Mouse (Mus musculus) bone marrow macrophage, adult 2 months (primary cell): ENCODE data around the gene Ifrd2. TPM values are rescaled to one million over a fixed set of nuclear protein-coding genes. Genes with fewer than 3 reads are reported as not detected.
"Not testable (repeated sequence)": the region's sequence is repeated elsewhere in the genome, so short reads cannot be mapped to it uniquely, and the experiment has no call there.

ENCODE experiments used
- H3K27ac ChIP-seq: 2 replicates; pipeline ENCODE4 v1.5.1; 2012; ENCODE audit warnings: low read depth, low read length; ENCODE audit not compliant: insufficient read depth
- H3K4me1 ChIP-seq: 2 replicates; pipeline ENCODE4 v1.6.1; 2012; ENCODE audit warnings: low read length; ENCODE audit not compliant: control insufficient read depth, insufficient read depth
- H3K4me3 ChIP-seq: 2 replicates; pipeline ENCODE4 v1.5.1; 2012; ENCODE audit warnings: mild to moderate bottlenecking, low read length, moderate library complexity; ENCODE audit not compliant: insufficient read depth
- CTCF ChIP-seq: IDR thresholded peaks from 2 replicates; pipeline ENCODE4 v1.5.1; 2012; ENCODE audit warnings: low read depth, mild to moderate bottlenecking, low read length, moderate library complexity
- POLR2A ChIP-seq: IDR thresholded peaks from 2 replicates; pipeline ENCODE4 v1.6.1; 2012; ENCODE audit warnings: mild to moderate bottlenecking, low read depth, low read length, borderline replicate concordance
- polyA plus RNA-seq: library from polyadenylated mRNA; stranded (reverse); fragments of >200 nt; gene quantifications from 2 replicates; pipeline ENCODE4 v1.2.4, GENCODE M21; 2012; ENCODE audit not compliant: missing spikeins, insufficient read depth, insufficient read length

Gene Ifrd2
- polyA plus RNA-seq, 1 experiment, result 8.6 TPM

- no peak for TF ChIP-seq POLR2A
- TF ChIP-seq CTCF, result no peak
- Histone ChIP-seq H3K4me1 (peaks cover 49% of the 10 kb centered on the region), H3K4me3 (no peak overlapping the region), H3K27ac (peak overlapping the region; percentile 35)
Measured at GRCm38 (mm10) chr9:107566855-107567254, 20.6 kb upstream of the Ifrd2 start.

GRCm38 (mm10) chr9:107567702-107568319 is 19.6 kb upstream of the Ifrd2 start, which contains the start of gene Hyal2:
Gene Hyal2 (plus strand): TSS chr9:107567945.
- Histone ChIP-seq H3K4me1 (peaks cover 51% of the 10 kb centered on the region), H3K4me3 (peak within 1 kb of the TSS; percentile 85), H3K27ac (peak within 1 kb of the TSS; percentile 76)
- no peak for TF ChIP-seq POLR2A
- no peak for TF ChIP-seq CTCF

DNA sequence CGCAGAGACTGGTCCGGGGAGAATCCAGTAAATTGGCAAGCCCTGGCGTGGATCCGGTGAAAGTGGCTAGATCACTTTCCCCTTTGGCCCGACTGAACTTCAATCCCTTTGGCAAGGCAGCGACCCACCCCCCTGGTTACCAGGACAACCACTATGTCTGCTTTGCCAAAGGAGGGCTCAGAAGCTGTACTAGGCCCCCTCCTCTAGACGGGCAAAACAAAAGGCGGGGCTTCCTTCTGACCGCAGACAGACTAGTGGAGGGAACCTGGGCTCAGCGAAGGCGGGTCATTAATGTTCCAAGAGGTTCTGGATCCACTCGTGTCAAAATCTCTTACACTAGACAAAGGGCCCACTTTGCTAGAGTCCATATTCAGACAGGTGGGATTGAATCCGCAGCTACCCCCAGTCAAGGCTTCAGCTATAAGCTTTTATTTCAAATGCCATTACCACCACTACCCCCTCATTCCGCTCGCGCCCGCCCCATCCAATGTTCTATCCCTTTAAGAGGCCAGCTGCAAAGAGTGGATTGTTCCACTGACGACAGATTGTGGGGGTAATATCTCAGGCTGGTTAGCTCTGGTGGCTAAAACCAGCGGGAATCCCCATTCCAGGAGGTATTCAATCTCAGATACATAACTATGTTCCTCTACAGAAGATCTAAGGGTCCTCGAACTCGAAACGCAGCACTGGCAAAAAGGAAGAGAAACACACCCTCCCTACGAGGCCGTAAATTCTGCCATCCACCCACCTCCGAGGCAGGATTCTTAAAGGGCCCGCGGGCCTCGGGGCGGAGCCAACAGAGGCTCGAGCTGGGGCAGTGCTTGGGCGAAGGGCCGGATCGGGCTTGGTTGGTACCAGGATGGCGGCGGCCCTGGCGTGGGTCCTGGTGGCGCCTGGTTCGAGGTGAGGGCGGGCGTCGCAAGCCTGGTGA is 18.8 kb upstream of the Ifrd2 start:
- peak overlapping the region; percentile 76 for H3K27ac ChIP-seq
- TF ChIP-seq POLR2A, result no peak
- TF ChIP-seq CTCF, result no peak
- peaks cover 56% of the 10 kb centered on the region for H3K4me1 ChIP-seq
- H3K4me3 ChIP-seq, result peak overlapping the region; percentile 85

DNA sequence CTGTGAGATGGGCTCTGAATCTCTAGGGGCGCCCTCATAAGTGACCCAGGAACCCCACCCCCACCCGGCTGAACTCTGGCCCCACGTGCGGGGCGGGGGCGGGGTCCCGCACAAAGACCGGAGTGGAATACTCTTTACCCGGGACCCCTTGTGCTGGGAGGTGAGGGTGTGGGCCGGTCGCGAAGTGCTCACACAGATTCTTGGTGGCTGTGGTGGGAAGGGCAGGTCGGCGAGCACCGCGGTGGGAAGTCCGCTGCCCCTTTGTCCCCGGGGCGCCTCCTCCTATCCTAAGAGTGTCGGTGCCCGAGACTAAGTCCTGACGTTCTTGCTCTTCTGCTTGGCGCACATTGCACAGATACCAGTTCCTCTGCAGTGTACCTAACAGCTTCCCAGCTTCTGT is 18.2 kb upstream of the Ifrd2 start:
- H3K4me3 ChIP-seq, result peak overlapping the region; percentile 85
- no peak for TF ChIP-seq CTCF
- no peak for TF ChIP-seq POLR2A
- H3K4me1 ChIP-seq, result peaks cover 54% of the 10 kb centered on the region
- H3K27ac ChIP-seq, result peak overlapping the region; percentile 46

GRCm38 (mm10) chr9:107570016-107570415 is 17.4 kb upstream of the Ifrd2 start:
- no peak overlapping the region for H3K27ac ChIP-seq
- TF ChIP-seq POLR2A (no peak), CTCF (no peak)
- peaks cover 60% of the 10 kb centered on the region for H3K4me1 ChIP-seq
- H3K4me3 ChIP-seq, result peak overlapping the region; percentile 85

DNA sequence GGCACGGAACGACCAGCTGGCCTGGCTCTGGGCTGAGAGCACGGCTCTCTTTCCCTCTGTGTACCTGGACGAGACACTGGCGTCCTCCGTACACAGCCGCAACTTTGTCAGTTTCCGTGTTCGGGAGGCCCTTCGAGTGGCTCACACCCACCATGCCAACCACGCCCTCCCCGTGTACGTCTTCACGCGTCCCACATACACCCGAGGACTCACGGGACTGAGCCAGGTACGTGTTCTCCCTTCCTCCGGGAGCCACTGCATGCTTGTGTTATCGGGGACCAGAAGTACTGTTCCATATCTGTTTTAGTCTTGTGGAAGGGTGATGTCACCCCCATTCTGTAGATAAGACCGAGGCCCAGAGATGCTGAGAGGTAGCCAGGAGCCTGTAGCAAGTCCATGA is 16.6 kb upstream of the Ifrd2 start:
- Histone ChIP-seq H3K4me1 (peaks cover 56% of the 10 kb centered on the region), H3K27ac (no peak overlapping the region), H3K4me3 (no peak overlapping the region)
- TF ChIP-seq POLR2A (no peak), CTCF (no peak)

DNA sequence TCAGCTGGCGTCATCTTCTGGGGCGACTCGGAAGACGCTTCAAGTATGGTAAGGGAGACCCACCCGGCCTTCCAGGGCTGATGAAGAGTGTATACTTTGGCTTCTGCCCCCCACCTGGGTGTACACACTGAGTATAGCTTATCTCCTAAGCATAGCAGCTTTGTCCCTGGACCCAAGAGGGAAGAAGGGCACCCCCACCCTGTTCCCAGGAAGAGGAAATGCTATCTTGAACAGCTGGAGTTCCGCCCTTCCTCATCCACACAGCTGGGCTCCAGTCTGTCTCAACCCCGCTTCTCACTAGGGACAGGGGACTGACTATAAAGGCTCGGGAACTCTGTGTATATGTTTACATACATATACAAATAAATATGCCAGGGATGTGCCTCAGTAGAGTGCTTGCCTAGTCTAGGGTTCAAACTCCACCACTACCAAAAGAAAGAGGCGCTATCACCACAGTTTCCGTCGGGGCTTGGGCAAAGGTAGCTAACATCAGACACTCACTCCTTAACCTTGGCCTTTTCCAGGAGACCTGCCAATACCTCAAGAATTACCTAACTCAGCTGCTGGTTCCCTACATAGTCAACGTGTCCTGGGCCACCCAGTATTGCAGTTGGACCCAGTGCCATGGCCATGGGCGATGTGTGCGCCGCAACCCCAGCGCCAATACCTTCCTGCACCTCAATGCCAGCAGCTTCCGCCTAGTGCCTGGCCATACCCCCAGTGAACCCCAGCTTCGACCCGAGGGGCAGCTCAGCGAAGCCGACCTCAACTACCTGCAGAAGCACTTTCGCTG is 15.7 kb upstream of the Ifrd2 start:
- TF ChIP-seq CTCF (no peak), POLR2A (no peak)
- no peak overlapping the region for H3K4me3 ChIP-seq
- peaks cover 49% of the 10 kb centered on the region for H3K4me1 ChIP-seq
- H3K27ac ChIP-seq, result no peak overlapping the region

GRCm38 (mm10) chr9:107572327-107572662 is 15.1 kb upstream of the Ifrd2 start:
- no peak overlapping the region for H3K27ac ChIP-seq
- H3K4me1 ChIP-seq, result peaks cover 43% of the 10 kb centered on the region
- no peak for TF ChIP-seq POLR2A
- TF ChIP-seq CTCF, result no peak
- no peak overlapping the region for H3K4me3 ChIP-seq

- H3K4me1 ChIP-seq, result peaks cover 41% of the 10 kb centered on the region
- H3K27ac ChIP-seq, H3K4me3 ChIP-seq: not testable (repeated sequence)
Measured at GRCm38 (mm10) chr9:107573774-107574173, 13.7 kb upstream of the Ifrd2 start.
